Mouse (Mus musculus) liver, embryonic 14.5 days (tissue): ENCODE results near the gene Slc30a4. TPM values are rescaled to one million over a fixed set of nuclear protein-coding genes. Genes with fewer than 3 reads are reported as not detected.

Experiments
- ATAC-seq: fragments of 200-750 bp; cut with Nextera tagmentation; 2 replicates; pipeline ENCODE4 v1.8.0; 2017; ENCODE audit warnings: moderate number of reproducible peaks, mild to moderate bottlenecking, moderate library complexity; ENCODE audit not compliant: insufficient read depth
- DNase-seq, 3 experiments: peaks; one replicate each; pipeline ENCODE4 v3.0.0-alpha.2; 2012 to 2013; ENCODE audit warnings: low read depth in 3 of 3, low spot score in 3 of 3
- H3K27ac ChIP-seq: fragments of 300-500 bp; sonication (generic); 2 replicates; pipeline ENCODE4 v1.5.1; 2014; ENCODE audit warnings: moderate library complexity, mild to moderate bottlenecking, control low read depth, inconsistent platforms
- H3K27me3 ChIP-seq: fragments of 300-500 bp; sonication (generic); 2 replicates; pipeline ENCODE4 v1.6.1; 2014; ENCODE audit warnings: mild to moderate bottlenecking, low read length, moderate library complexity; ENCODE audit not compliant: control insufficient read depth, insufficient read depth
- H3K36me3 ChIP-seq: fragments of 300-500 bp; sonication (generic); replicated peaks from 2 replicates; pipeline ENCODE4 v1.6.1; 2014; ENCODE audit warnings: low read depth; ENCODE audit not compliant: control insufficient read depth, insufficient read depth
- H3K4me1 ChIP-seq, 2 experiments: fragments of 200-500 bp in 1 of 2; fragments of 300-500 bp in 1 of 2; sonication (generic) in 1 of 2; replicated peaks; 2 replicates each; pipeline ENCODE4 v1.6.1; 2012 to 2014; ENCODE audit warnings: antibody characterized with exemption in 1 of 2, inconsistent platforms in 1 of 2, low read length in 1 of 2; ENCODE audit not compliant: control insufficient read depth in 2 of 2, insufficient read depth in 2 of 2
- H3K4me2 ChIP-seq: fragments of 300-500 bp; sonication (generic); 2 replicates; pipeline ENCODE4 v1.6.1; 2014; ENCODE audit warnings: low read depth, mild to moderate bottlenecking, control low read depth, moderate library complexity
- H3K4me3 ChIP-seq, 2 experiments: fragments of 200-500 bp in 1 of 2; fragments of 300-500 bp in 1 of 2; sonication (generic) in 1 of 2; 2 replicates each; pipeline ENCODE4 v1.5.1; 2012 to 2014; ENCODE audit warnings: low read depth in 2 of 2, low read length in 2 of 2, mild to moderate bottlenecking in 2 of 2, control low read depth in 1 of 2, inconsistent platforms in 1 of 2, moderate library complexity in 1 of 2; ENCODE audit not compliant: insufficient read depth in 1 of 2
- H3K9ac ChIP-seq: fragments of 300-500 bp; sonication (generic); replicated peaks from 2 replicates; pipeline ENCODE4 v1.6.1; 2014; ENCODE audit warnings: mild to moderate bottlenecking, control low read depth, moderate library complexity
- H3K9me3 ChIP-seq: fragments of 300-500 bp; sonication (generic); 2 replicates; pipeline ENCODE4 v1.6.1; 2016; ENCODE audit warnings: low read length, mixed read lengths; ENCODE audit not compliant: control insufficient read depth
- CTCF ChIP-seq: IDR thresholded peaks from 2 replicates; pipeline ENCODE4 v1.5.1; 2016; ENCODE audit warnings: antibody characterized with exemption, low read depth, control low read depth
- EP300 ChIP-seq: IDR thresholded peaks from 2 replicates; pipeline ENCODE4 v1.6.1; 2016; ENCODE audit warnings: antibody characterized with exemption, low read depth
- WGBS: fragments of 180-500 bp; shearing (Covaris S2); extraction: QIAGEN DNeasy Blood & Tissue Kit; methylation state at CpG from one replicate; pipeline ENCODE4 v1.1.7; 2014; ENCODE audit not compliant: insufficient replicate concordance; 5-methylcytosine and 5-hydroxymethylcytosine counted together
- polyA plus RNA-seq, 2 experiments: library from polyadenylated mRNA; depleted of rRNA in 1 of 2; stranded (reverse) in 1 of 2; unstranded in 1 of 2; fragments of >200 nt; fragmentation: Nextera tagmentation in 1 of 2; extraction: Ambion mirVana in 1 of 2; gene quantifications; 2 replicates each; pipeline versions ENCODE4 v1.2.1 to v1.2.3; 2012 to 2014

Gene Slc30a4
- polyA plus RNA-seq, 2 experiments = 0.81 to 1.5 TPM

DNA sequence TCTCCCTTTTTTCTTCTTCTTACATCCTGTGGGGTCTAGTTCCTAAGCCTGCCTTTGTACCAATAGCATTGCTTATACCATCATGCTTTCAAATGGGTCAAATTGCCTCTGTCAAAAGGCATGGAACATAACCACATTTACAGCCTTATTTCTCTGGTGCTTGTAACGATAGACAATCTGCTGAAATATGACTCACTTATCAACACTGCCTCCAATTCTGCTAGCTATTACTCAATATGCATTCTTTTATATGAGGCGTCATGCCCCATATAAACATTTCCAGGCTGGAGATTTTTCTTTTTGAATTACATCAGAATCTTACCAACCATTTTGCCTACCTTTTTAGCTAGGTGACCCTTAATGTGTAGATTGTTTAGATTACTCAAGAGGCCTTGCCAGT is 2.1 kb upstream of the Slc30a4 start:
- ATAC-seq = no peak
- TF ChIP-seq EP300 = no peak
- Histone ChIP-seq H3K27me3 (peaks cover 34% of the 10 kb centered on the region), H3K36me3 (no peaks in the 10 kb centered on the region), H3K4me1 (no peaks in the 10 kb centered on the region), H3K9ac (no peak overlapping the region), H3K4me3 (no peak overlapping the region), H3K27ac (no peak overlapping the region), H3K4me2 (no peak overlapping the region), H3K9me3 (no peaks in the 10 kb centered on the region)
- 64% methylated on average over 2 of the region's 2 CpGs for WGBS
- DNase-seq = no peak

DNA sequence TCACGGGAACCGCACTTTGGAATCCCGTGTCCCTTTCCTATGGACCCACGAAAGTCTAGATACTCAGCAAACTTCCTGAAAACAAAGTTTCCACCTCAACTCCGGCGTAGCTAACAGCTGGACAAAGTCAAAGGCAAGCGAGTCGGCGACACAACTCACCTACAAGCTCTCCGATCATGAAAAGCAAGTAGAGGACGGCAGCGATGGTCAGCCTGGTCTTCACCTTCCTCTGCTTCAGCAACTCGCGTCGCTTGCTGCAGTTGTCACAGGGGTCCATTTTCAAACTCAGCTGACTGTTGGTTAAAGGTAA is 637 bp downstream of the Slc30a4 start:
- WGBS = 1% methylated on average over 15 of the region's 15 CpGs
- Histone ChIP-seq H3K4me3 (peak overlapping the region; percentile 54 to 71), H3K36me3 (no peaks in the 10 kb centered on the region), H3K9me3 (no peaks in the 10 kb centered on the region), H3K4me2 (peak overlapping the region; percentile 61), H3K27ac (no peak overlapping the region), H3K4me1 (no peaks in the 10 kb centered on the region), H3K27me3 (peaks cover 34% of the 10 kb centered on the region), H3K9ac (no peak overlapping the region; the same call in 1 of the 2 replicates)
- no peak for ATAC-seq
- no peak for DNase-seq
- TF ChIP-seq EP300 = no peak
- no peak for TF ChIP-seq CTCF

DNA sequence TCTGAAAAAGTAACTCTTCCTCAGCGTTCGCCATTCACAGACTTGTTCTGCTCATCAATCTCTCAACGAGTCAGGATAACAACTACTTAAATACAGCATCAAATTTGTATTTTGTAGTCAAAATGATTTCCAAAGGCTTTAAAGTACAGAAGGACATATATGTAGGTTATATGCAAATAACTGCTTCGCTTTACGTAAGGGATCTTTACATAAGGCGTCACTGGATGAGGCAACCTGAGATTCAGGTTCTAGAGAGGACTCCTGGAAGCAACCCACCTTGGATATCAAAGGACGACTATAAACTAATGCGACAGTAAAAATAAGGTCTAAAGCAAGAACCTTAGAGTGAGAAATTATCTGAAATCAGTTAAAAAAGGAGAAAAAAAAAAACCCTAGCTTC is 1.5 kb downstream of the Slc30a4 start:
- Histone ChIP-seq H3K27ac (no peak overlapping the region), H3K9me3 (no peaks in the 10 kb centered on the region), H3K4me1 (no peaks in the 10 kb centered on the region), H3K9ac (no peak overlapping the region), H3K4me3 (no peak overlapping the region), H3K27me3 (peaks cover 34% of the 10 kb centered on the region), H3K4me2 (peak overlapping the region; percentile 61; the same call in 1 of the 2 replicates), H3K36me3 (no peaks in the 10 kb centered on the region)
- ATAC-seq (no peak), DNase-seq (no peak)
- 64% methylated on average over 8 of the region's 8 CpGs for WGBS
- TF ChIP-seq CTCF = no peak
- TF ChIP-seq EP300 = no peak

DNA sequence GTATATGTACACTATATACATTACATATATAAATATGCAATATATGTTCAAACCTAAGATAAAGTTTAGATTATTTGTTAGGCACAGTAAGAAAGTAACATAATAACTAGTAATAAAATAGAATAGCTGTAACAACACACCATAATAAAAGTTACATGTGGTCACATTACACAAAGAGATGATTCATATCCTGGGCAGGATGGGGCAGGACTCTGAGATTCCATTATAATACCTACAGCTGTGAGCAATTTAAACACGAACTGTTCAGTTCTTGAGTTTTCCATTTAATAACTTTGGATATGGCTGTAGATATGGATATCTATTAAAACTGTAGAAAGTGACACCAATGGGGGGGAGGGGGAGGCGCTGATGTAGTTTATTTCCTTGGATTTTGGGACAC is 4.9 kb downstream of the Slc30a4 start:
- no peaks in the 10 kb centered on the region for H3K36me3 ChIP-seq
- ATAC-seq (no peak), DNase-seq (no peak)
- no peak overlapping the region for H3K27ac ChIP-seq
- no peaks in the 10 kb centered on the region for H3K4me1 ChIP-seq
- H3K9me3 ChIP-seq = no peaks in the 10 kb centered on the region
- no peak for TF ChIP-seq CTCF
- no peak for TF ChIP-seq EP300
- H3K4me3 ChIP-seq = no peak overlapping the region
- no peak overlapping the region for H3K9ac ChIP-seq
- peaks cover 22% of the 10 kb centered on the region for H3K27me3 ChIP-seq
- WGBS = 58% methylated on average over 2 of the region's 2 CpGs
- no peak overlapping the region for H3K4me2 ChIP-seq

DNA sequence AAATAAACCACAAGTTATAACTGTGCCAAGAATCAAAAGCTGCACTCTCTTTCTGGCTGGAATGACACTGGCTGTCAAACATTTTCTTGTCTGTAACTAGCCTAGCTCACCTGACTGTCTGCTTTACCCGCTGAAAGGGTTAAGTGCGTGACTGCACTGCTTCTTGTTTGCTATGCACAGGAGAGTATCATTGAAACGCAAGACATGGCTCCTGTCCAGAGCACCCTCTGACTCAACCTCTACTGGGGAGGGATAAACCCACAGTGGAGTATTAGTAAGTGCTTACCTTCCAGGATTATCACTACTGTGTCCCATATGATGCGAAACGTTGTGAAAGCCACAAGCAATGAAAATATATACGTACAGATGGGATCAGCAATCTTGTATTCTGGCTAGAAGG is 15.8 kb downstream of the Slc30a4 start:
- no peak overlapping the region for H3K4me3 ChIP-seq
- no peaks in the 10 kb centered on the region for H3K36me3 ChIP-seq
- no peak for TF ChIP-seq EP300
- TF ChIP-seq CTCF = no peak
- WGBS = 66% methylated on average over 6 of the region's 6 CpGs
- ATAC-seq (no peak), DNase-seq (no peak)
- no peaks in the 10 kb centered on the region for H3K27me3 ChIP-seq
- H3K9me3 ChIP-seq = peaks cover 6% of the 10 kb centered on the region
- no peak overlapping the region for H3K9ac ChIP-seq
- H3K27ac ChIP-seq = no peak overlapping the region
- no peaks in the 10 kb centered on the region for H3K4me1 ChIP-seq
- no peak overlapping the region for H3K4me2 ChIP-seq

DNA sequence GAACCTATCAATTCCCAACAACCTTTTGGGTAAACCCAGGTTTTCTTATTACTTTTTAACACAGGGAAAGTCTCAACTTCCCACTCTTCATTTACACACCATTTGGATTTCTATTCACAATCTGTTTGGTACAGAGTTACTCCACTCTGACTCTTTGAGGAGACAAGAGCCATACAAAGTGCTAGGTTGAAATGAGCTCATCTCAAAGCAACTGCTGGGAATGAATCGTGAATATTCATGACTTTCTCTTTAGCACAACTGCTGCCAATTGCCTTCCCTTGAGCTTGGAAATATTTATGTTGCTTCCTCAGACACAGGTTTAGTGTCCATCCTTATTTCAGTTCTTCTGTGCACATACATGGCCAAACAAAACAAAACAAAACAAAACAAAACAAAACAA is 18.8 kb downstream of the Slc30a4 start:
- DNase-seq = no peak
- no peak overlapping the region for H3K4me3 ChIP-seq
- no peaks in the 10 kb centered on the region for H3K36me3 ChIP-seq
- WGBS = 49% methylated on average over 1 of the region's 1 CpGs
- no peak overlapping the region for H3K27ac ChIP-seq
- no peaks in the 10 kb centered on the region for H3K4me1 ChIP-seq
- H3K9me3 ChIP-seq = peaks cover 10% of the 10 kb centered on the region
- H3K27me3 ChIP-seq = no peaks in the 10 kb centered on the region
- no peak overlapping the region for H3K9ac ChIP-seq
- H3K4me2 ChIP-seq = no peak overlapping the region
- no peak for TF ChIP-seq EP300
- no peak for TF ChIP-seq CTCF
- no peak for ATAC-seq
